Mouse (Mus musculus) embryonic fibroblast, embryonic 13.5 days (primary cell): Measurements from ENCODE around the gene Dffa.
"Not testable (repeated sequence)": the region's sequence is repeated elsewhere in the genome, so short reads cannot be mapped to it uniquely, and the experiment has no call there.

Source experiments
- CTCF ChIP-seq: IDR thresholded peaks from 2 replicates; pipeline ENCODE4 v1.5.1; 2011; ENCODE audit warnings: mild to moderate bottlenecking, control low read depth, low read length, moderate library complexity, borderline replicate concordance; ENCODE audit not compliant: insufficient read depth
- POLR2A ChIP-seq: IDR thresholded peaks from 2 replicates; pipeline ENCODE4 v1.6.1; 2011; ENCODE audit warnings: low read depth, mild to moderate bottlenecking, control low read depth, low read length, moderate library complexity

DNA sequence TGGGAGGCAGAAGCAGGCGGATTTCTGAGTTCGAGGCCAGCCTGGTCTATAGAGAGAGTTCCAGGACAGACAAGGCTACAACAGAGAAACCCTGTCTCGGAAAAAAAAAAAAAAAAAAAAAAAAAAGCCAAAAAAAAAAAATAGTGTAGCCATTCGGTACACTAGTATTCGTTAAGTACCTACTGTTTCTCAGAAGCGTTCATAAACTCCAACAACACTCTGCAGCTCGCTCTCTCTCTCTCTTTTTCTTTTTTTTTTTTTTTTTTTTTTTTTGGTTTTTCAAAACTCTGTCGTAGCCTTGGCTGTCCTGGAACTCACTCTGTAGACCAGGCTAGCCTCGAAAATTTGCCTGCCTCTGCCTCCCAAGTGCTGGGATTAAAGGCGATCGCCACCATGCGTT, 3.5 kb upstream of the Dffa start:
- not testable (repeated sequence) for TF ChIP-seq CTCF, POLR2A
